Mouse (Mus musculus) stomach, postnatal 0 days (tissue): ENCODE data around the gene Dusp10.

Experiments used
- CTCF ChIP-seq: IDR thresholded peaks from 2 replicates; pipeline ENCODE4 v1.5.1; 2016; ENCODE audit warnings: antibody characterized with exemption, low read depth, mild to moderate bottlenecking, moderate library complexity
- EP300 ChIP-seq: optimal IDR thresholded peaks from 2 replicates; pipeline ENCODE3; 2016; ENCODE audit warnings: antibody characterized with exemption

GRCm38 (mm10) chr1:184107448-184107847 lies 94.3 kb downstream of the Dusp10 start:
- no peak for TF ChIP-seq CTCF
- no peak for TF ChIP-seq EP300
